Mouse (Mus musculus): ENCODE measurements around the gene Hist1h2bp. TPM values are rescaled to one million over a fixed set of nuclear protein-coding genes. Genes with fewer than 3 reads are reported as not detected.
A peak's percentile ranks its signal among the peaks of the same experiment; 100 is the strongest.
"Not testable (repeated sequence)": the region's sequence is repeated elsewhere in the genome, so short reads cannot be mapped to it uniquely, and the experiment has no call there.

Hist1h2bp gene
- 1 to 10 TPM in 1 of 4 experiments, under 1 TPM in 1, not detected in 2; 0.73 to 2.1 TPM for total RNA-seq (2022)

DNA sequence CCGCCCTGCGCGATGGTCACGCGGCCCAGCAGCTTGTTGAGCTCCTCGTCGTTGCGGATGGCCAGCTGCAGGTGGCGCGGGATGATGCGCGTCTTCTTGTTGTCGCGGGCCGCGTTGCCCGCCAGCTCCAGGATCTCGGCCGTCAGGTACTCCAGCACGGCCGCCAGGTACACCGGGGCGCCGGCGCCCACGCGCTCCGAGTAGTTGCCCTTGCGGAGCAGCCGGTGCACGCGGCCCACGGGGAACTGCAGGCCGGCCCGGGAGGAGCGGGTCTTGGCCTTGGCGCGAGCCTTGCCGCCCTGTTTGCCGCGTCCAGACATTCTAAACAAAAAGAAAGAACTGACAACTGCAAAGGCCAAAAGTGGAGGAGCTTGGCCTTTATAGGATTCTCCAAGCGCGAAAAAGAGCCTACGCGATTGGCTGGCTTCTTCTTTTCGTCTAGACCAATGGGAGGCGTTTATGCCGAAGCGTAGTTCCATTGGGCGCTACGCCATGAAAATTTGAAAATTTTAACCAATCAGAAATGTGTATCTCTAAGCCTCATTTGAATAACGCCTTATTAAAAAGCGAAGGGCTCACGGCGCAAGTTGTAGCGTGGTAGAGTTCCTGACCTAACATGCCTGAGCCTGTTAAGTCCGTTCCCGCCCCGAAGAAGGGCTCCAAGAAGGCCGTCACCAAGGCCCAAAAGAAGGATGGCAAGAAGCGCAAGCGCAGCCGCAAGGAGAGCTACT is at the start of gene Hist1h2bp, which contains the start of gene Hist1h2an:
Hist1h2bp (plus strand) TSS at position 563 of the 731 bp plus-strand sequence.
Hist1h2an (minus strand) TSS at position 320 of the 731 bp plus-strand sequence.
- DNase-seq (ENCODE audit: low spot score in 2 of 2) = peak; percentile 64 to 70

DNA sequence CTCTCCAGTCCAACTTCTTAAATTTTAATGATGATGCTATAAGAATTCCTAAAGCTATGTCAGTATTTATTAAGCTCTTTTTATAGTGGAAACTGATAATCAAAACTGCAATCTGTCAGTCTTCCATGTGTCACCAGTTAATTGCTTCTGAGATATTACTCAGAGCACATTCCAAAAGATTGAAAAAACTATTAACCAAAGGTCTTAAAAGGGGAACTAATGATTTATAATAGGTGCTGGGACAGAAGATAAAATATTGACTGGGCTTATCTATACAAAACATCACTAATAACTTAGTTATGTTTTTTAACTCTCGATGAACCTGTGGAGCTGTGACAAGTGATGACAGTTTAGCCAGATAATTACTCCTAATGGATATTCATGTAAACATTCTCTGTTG is 42.3 kb upstream of the Hist1h2bp start:
- no peak for DNase-seq (ENCODE audit: low spot score in 2 of 2)

DNA sequence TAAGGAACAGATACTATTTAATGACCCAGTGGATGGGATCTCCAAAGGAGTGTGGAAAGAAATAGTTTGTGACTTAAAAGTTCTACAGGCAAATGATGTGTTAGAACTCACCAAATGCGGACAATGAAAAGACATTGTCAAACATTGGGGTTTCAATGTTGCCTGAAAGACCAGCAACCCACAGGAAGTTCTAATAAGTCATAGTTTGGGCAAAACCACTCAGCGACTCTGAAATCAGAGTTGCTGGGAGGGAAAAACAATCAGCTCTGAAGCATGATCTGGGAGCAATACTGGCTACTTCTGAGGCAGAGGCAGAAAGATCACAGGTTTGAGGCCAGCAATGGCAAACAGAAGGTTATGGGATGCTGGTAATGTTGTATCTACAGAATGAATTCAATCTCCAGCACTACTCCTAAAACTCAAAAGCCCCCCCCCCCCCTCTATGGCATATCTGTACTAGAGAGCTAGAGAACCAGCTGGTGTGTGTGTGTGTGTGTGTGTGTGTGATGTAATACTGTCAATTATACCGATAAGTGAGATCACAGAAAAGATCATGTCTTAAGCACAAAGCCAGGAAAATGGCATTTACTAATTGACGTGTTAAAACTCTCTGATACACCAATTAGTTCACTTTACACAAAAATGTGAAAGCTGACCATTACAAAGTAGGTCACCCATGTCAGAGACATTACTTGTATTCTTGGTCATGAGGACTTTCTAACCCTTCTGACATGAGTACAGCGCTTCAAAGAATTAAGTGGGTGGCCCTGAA is 37.7 kb upstream of the Hist1h2bp start:
- no peak for DNase-seq (ENCODE audit: low spot score in 2 of 2)

DNA sequence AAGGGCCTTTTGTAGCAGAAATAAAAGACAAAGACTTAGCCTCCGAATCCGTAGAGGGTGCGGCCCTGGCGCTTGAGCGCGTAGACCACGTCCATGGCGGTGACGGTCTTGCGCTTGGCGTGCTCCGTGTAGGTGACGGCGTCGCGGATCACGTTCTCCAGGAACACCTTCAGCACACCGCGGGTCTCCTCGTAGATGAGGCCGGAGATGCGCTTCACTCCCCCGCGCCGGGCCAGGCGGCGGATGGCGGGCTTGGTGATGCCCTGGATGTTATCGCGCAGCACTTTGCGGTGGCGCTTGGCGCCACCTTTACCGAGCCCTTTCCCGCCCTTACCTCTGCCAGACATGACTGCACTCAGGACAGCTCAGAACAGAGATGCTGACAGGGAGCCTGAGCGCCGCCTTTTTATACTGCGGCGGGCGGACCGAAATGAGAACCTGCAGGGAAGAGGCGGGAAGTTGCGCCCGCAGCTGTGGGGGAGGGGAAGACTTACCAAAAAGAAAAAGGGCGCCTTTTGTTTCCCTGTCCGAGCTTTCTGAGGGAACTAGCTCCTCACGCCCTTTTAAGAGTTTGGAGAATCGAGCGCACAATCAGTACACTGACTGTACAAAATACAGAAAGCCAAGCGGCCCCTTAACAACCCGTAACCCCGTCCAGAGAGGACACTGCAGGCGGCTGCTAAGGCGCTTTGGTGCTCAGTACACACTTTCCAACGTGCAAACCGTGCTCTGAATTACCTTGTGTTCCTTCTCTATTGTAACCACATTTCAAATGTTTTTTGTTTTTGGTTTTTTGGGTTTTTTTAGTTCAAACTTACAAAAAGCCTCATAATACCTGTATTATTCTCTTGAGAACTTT is 36.9 kb upstream of the Hist1h2bp start, which contains the start of gene Hist1h4k:
Hist1h4k (minus strand) TSS at position 347 of the 859 bp plus-strand sequence.
- DNase-seq (ENCODE audit: low spot score in 2 of 2) = peak; percentile 17 to 31

DNA sequence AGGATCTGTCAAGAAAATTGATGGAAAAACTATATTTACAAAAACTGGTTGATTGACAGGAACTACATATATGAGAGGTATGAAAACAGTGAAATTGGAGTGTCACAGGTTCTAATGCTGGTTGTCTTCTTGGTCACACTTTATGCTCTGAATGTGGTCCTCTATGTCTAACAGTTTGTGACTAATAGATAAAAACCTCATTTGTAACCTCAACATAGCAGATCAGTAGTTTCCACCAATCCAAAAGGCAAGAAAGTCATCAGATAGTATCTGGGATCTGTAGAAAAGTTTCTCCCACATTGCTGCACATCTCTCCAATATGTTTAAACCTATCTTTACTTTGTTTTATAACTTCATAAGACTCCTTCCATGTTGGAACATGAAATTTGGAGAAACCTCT is 35.8 kb upstream of the Hist1h2bp start:
- no peak for DNase-seq (ENCODE audit: low spot score in 2 of 2)

DNA sequence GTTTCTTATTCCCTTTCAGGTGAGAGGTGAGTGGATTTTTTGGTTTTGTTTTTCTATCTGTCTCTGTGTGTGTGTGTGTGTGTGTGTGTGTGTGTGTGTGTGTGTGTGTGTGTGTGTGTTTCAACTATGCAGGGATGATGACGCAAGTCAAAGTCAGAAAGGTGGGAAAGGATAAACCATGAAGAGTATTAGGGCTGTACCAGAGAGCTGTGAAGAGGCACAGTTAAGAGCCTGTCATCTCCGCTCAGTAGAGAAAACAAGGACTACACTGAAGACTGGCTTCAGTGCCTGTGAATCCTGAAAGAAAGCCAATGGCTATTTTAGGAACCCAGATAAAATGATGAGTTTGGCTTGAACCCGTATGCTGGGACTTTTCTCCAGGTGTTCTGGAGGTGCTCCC is 35.4 kb upstream of the Hist1h2bp start:
- no peak for DNase-seq (ENCODE audit: low spot score in 2 of 2)

DNA sequence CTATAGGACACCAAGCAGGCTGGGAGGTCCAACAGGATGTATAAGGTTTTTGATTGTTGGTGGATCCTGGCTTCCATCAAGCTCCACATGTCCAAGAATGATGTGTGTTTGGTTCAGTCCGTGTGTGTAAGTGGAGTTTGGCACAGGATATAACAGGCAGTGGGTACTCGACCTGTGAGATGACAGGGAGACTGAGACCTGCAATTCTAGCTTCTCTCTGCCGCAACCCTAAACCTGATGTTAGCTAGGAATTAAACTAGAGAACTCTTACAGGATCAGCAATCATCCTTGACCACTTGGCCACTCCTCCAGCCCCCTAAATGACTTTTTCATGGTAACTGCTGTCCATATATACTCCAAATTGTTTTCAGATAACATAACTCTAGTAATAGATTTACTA is 34.9 kb upstream of the Hist1h2bp start:
- no peak for DNase-seq (ENCODE audit: low spot score in 2 of 2)

DNA sequence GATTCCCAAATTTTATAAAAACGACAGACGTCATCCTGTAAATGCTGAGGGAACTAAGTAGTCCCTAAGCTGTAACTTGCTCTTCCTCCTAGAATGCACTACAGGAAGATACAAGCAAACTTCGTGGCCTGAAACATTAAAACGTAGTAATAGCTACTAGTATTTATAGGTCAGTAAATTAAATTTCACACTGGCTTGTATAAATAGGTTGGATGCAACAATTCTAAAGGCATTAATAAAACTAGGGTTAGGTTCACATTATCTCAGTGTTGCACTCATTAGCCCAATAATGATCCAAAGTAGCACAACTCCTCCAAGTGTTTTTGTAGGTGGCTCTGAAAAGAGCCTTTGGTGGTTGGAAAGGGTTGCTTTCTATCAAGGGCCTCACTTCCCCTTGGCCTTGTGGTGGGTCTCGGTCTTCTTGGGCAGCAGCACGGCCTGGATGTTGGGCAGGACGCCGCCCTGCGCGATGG is 34.2 kb upstream of the Hist1h2bp start:
- no peak for DNase-seq (ENCODE audit: low spot score in 2 of 2)

DNA sequence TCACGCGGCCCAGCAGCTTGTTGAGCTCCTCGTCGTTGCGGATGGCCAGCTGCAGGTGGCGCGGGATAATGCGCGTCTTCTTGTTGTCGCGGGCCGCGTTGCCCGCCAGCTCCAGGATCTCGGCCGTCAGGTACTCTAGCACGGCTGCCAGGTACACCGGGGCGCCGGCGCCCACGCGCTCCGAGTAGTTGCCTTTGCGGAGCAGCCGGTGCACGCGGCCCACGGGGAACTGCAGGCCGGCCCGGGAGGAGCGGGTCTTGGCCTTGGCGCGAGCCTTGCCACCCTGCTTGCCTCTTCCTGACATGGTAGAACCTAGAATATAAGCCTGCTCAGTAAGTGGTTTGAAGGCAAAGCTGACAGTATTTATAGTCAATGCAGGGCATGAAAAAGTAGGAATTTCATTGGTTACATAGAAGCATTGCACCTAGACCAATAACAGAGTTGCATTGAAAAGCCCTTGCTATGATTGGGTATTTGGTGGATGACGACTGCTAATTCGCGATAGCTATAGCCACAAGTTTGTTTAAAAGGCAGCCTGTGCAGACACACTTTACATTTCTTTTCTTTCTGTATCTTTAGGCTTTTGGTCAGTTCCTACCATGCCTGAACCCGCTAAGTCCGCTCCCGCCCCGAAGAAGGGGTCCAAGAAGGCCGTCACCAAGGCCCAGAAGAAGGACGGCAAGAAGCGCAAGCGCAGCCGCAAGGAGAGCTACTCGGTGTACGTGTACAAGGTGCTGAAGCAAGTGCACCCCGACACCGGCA is 33.6 kb upstream of the Hist1h2bp start, which contains the start of the genes Hist1h2ak and Hist1h2bn:
Hist1h2ak (minus strand) TSS at position 304 of the 762 bp plus-strand sequence.
Hist1h2bn (plus strand) TSS at position 600 of the 762 bp plus-strand sequence.
- DNase-seq (ENCODE audit: low spot score in 2 of 2) = not testable (repeated sequence)

DNA sequence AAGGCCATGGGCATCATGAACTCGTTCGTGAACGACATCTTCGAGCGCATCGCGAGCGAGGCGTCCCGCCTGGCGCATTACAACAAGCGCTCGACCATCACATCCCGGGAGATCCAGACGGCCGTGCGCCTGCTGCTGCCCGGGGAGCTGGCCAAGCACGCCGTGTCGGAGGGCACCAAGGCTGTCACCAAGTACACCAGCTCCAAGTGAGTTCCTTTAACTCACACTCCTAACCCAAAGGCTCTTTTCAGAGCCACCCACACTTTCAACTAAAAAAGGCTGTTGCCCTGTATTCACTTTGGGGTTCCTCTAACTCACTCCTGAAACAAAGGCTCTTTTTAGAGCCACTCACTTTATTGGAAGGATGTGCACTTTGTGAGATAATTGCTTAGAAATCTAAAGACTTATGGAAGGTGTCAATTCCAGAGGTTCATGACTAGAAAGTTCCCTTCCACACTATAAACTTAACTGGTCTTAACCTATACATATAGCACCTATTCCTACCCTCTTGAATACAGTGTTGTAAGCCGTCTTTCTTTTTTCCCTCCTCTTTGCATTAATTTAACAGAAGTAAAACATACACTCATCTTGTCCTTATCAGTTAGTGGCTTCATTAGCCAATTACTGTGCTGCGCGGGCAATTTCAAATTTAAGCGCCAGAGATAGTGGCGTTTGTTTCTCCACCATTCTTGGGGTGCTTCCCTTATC is 32.8 kb upstream of the Hist1h2bp start:
- DNase-seq (ENCODE audit: low spot score in 2 of 2) = not testable (repeated sequence)

DNA sequence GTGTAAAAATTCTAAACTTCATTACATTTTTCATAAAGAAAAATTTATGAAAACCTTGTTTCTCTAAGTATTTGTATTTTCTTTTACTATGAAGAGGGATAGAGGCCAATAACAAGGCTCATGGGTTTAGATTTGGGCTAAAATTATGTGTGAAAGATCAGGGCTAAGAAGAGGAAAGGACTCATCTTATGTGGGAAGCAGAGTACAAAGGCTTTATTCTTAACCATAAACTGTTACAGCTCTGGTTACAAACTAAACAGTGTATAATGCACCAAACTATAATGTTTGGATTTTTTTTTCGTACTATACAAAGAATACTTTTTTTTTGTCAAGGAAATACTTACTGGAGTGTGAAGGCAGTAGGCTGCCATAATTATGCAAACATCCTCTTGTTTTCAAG is 31.6 kb upstream of the Hist1h2bp start:
- DNase-seq (ENCODE audit: low spot score in 2 of 2) = no peak

DNA sequence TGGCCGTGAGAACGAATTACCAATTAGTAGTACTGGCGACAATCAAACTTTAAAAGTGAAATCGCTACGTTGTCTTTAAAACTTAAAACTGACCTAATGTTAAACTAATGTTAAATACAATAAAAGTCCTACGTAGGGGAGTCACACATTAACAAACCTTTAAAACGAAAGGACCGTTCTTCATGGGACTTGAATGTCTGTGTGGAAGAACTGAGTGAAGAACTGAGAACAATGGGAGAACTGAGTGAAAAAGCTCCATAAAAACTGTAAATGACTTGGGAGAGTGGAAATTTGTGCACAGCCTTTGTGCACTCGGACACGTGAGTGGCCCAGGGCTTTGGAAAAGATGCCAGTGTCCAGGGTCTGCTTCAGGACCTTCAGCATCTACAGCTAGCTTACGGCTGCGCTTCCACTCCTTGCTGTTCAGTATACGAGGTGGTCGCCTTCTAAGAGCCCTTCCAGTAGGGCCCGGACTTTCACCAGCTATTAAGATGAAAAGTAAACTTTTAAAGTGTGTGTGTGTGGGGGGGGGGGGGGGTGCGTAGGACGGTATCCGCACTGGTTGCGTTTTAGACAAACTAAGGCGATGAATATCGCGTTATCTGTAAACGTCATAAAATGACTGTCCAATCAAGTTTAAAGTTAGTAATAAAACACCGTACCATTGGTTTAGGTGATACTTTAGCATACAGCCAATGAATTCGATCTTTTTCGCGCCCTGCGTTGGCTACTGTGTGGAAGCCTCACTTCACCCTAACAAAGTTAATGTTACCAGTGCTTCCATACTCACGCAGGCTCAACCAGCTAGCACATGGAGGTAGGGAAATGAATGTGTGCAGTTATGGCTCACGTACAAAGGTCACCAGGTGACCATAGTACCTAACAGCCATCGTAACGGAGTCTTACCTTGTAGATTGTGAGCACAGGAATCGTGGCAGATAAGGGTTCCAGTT is 8.2 kb upstream of the Hist1h2bp start:
- peak; percentile 20 to 38 for DNase-seq (ENCODE audit: low spot score in 2 of 2)

DNA sequence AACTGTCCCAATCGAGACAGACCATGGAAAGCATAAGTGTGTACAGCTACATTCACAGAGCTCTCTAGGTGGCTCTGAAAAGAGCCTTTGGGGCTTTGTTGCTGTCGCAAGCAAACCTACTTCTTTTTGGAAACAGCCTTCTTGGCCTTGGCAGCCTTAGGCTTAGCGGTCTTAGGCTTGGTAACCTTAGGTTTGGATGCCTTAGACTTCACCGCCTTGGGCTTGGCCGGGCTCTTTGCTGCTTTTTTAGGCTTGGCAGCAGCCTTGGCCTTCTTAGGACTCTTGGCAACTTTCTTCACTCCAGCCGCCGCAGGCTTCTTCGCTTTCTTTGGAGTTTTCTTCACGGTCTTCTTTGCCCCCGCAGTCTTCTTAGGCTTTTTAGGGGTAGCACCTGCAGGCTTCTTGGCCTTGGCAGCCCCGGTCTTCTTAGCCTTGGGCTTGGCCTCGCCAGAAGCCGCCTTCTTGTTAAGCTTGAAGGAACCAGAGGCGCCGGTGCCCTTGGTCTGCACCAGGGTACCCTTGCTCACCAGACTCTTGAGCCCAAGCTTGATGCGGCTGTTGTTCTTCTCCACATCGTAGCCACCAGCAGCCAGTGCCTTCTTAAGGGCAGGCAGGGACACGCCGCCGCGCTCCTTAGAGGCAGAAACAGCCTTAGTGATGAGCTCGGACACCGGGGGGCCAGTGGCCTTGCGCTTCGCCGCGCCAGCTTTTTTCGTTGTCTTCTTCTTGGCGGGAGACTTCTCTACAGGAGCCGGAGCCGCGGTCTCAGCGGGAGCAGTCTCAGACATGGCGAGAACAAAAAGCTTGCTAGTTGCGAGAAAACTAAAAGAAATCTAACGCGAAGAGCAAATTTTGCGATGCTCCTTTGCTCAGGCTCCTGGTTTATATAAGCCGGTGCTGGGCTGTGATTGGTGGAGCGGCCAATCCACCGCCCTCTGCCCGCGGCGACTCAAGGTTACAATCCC is 7.2 kb upstream of the Hist1h2bp start, which contains the start of gene Hist1h1b:
Hist1h1b (minus strand) TSS at position 859 of the 965 bp plus-strand sequence.
- peak in 1 of 2 experiments; percentile 10 for DNase-seq (ENCODE audit: low spot score in 2 of 2)

DNA sequence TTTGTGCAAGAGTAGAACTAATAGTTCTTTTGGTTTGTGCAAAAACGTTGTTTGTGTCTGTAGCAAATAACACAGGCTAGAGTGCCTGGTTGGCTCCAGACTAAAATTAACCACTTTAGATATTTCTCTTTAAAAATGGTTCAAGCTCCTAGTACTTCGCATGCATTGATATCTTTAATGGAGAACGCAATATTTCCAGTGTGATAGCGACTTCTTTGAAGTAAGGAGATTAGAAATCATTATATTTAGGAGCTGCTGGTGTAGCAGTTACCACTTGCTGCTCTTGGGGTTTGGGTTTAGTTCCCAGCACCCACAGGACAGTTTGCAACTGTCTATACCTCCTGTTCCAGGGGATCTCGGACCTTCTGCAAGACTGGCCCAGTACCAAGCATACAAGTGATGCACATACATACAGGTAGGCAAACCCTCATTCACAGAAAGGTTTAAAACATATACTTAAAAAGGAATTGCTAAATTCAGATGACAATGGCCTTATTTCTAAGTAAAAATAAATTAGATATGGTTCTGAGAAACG is 6.2 kb upstream of the Hist1h2bp start:
- DNase-seq (ENCODE audit: low spot score in 2 of 2) = no peak

DNA sequence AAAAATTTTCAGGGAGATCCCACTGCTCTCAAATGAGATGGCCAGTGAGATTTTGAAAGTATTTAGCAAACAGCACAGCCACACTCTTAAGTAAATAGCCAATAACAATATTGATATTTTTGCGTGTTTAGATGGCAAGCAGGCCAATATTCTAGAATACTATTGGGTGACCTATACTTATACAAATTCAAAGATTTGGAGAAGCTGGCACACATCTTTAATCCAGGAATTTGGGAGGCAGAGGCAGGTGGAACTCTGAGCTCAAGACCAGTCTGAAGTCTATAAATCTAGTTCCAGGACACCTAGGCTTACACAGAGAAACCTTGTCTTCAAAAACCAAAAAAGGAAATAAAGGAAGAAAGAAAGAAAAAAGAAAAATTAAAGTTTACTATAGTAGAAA is 5.6 kb upstream of the Hist1h2bp start:
- DNase-seq (ENCODE audit: low spot score in 2 of 2) = no peak

DNA sequence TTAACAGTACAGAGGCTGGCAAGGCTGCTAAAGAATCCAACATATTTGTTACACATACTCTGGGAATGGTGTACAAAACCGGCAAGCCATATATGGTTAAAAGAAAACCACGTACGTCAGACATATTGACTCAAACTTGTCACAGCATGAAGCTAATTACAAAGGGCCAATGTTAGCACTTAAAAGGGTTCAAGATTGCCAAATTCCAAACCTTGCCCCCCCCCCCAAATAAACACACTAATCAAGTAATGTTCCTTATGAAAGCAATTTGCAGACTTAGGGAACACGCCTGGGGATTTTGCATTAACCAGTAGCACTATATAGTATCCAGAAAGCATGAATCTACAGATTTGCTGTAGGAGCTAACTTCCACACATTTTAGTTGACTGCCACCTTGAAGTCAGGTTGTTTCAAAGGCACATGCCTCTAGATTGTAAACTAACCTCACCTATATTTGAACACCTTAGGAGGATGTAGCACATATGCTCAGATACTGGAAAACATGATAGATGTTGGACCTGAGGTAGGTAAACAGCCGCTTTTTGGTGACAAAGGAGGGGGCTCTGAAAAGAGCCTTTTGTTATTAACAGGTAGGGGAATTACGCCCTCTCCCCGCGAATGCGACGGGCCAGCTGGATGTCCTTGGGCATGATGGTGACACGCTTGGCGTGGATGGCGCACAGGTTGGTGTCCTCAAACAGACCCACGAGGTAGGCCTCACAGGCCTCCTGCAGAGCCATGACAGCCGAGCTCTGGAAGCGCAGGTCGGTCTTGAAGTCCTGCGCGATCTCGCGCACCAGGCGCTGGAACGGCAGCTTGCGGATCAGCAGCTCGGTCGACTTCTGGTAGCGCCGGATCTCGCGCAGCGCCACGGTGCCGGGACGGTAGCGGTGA is 4.7 kb upstream of the Hist1h2bp start:
- not testable (repeated sequence) for DNase-seq (ENCODE audit: low spot score in 2 of 2)
